Mouse (Mus musculus) monocyte, adult 2 months (primary cell): ENCODE measurements at regions not wholly inside any gene's neighbourhood (a gene's known extent, or its start where the extent isn't known, plus 50 kb on each side); places are given as distances from the start of the nearest gene placed in this dataset.
"Not testable (repeated sequence)": the region's sequence is repeated elsewhere in the genome, so short reads cannot be mapped to it uniquely, and the experiment has no call there.

Experiments used
- DNase-seq, 2 experiments: peaks; one replicate each; pipeline ENCODE4 v3.0.0; 2022; ENCODE audit warnings: low spot score in 2 of 2, low read depth in 1 of 2

DNA sequence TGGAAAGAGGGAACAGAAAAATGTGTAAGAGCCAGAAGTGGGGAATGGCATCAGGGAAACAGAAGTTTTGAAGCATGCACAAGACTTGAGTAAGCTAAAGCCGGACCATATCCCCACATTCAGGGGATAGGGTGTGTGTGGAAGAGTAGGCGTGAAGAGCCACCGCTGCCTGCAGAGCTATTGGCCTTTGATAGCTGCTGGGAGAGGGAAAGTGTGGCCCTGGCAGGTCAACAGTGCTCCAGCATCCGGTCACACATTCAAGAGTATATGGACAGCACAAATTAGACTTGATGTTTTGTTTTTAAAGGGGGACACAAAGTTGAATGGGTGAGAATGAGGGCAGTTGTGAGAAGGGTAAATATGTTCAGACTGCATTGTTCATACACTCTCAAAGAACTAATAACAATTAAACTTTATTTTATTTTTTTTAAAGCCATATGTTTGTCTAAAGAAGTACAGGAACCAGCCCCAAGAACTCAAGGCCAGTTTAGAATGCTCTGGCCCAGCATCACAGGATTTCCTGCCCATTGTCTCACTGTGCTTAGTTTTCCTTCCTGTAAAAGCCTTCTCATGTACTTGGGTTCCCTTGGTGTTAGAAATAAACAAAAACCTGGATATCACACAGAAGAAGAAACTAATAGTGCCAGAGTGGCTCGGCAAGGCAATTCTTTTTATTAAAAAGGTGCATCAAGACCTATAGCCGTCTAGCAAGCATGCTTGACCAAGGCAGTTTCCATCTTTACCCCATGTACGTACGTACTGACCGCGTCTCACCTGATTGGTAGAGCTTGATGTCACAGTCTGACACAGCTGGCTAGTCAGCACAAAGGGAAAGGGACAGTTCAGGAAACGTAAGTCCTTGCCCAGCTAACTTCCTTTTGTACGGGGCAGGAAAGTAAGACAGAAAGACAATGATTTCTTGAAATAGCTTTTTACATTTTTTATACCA is 144.6 kb upstream of the Rbbp6 start:
- DNase-seq: no peak

- peak; percentile 5 to 10 for DNase-seq
Observed at GRCm38 (mm10) chr7:122823429-122823828, 142.1 kb upstream of the Rbbp6 start.

DNA sequence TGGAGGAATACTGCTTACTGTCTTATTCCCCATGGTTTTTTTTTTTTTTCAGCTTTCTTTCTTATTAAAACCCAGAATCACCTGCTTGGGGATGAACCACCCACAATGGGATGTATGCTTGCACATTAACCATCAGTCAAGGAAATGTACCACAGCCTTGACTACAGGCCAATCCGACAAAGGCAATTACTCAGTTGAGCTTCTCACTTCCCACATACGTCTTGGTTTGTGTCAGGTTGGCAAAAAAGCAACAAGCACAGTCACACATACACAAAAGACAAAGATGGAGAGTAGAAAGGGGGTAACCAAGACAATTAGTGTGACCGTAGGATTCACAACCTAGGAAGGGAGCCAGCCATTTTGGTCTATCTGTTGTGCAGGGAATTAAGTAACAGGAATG is 126.4 kb upstream of the Rbbp6 start:
- DNase-seq: no peak

GRCm38 (mm10) chr7:122844831-122845230 is 120.7 kb upstream of the Rbbp6 start:
- DNase-seq: no peak

GRCm38 (mm10) chr7:122847376-122847775 is 118.1 kb upstream of the Rbbp6 start:
- no peak for DNase-seq

GRCm38 (mm10) chr7:122873386-122873785 is 92.1 kb upstream of the Rbbp6 start:
- no peak for DNase-seq

DNA sequence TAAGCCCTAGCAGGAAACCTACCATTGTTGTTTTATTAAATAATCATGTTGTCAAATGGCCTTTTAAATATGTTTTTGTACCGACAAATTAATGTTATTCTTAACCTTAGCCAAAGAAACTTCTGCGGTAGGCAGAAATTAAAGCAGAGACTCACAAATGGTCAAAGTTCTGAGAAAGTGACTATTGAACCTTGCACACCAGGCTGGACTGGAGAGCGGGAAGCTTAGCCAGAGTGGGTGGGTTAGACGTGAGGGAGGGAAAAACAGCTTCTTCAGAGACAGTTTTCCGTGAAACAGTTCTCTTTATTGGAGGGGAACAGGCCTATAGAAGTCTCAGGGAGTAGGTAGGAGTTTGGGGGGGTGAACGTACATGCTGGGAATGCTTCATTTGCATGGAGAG is 89.2 kb upstream of the Rbbp6 start:
- DNase-seq: no peak

GRCm38 (mm10) chr7:122881890-122882500 is 83.5 kb upstream of the Rbbp6 start:
- DNase-seq: not testable (repeated sequence)

GRCm38 (mm10) chr7:122886737-122887136 is 78.7 kb upstream of the Rbbp6 start:
- DNase-seq: no peak

DNA sequence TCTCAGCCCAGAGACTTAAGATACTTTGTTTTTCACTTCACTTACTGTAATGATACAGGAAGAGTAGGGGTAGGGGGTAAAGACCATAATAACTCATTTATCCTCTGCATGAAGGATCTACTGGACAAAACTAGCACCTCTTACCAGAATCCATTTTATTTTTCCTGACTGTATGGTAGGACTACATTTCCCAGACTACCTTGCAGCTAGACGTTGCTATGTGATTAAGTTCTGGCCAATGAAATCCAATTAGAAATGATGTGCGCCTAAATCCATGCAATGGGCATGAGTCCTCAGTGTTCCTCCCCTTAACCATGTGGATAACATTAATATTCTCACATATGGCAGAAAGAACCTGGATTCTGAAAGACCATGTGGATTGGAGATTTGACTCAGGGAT is 68.3 kb upstream of the Rbbp6 start:
- no peak for DNase-seq

DNA sequence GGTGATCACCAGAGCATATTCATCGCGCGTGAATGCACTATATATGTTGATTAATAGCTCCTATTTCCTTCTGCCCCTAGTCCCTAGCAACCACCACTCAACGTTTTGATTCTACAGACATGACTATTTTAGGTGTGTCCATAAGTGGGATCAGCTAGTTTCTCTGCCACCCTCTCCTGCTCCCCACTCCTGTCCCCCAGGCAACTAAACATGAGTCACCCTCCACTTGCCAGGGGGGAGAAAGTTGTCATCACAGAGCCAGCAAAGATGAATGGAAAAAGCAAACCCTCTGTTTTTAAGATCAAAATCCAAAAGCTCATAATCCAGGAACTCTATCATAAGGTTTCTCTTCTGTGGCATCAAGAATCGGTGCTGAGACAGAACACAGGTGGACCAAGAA is 59.4 kb upstream of the Rbbp6 start:
- no peak for DNase-seq

- DNase-seq: no peak
Observed at GRCm38 (mm10) chr7:122909296-122909695, 56.2 kb upstream of the Rbbp6 start.
